Mouse (Mus musculus) neural tube, embryonic 14.5 days (tissue): ENCODE results near the gene Brf1. TPM values are rescaled to one million over a fixed set of nuclear protein-coding genes. Genes with fewer than 3 reads are reported as not detected.
A peak's percentile ranks its signal among the peaks of the same experiment; 100 is the strongest.

Source experiments
- ATAC-seq: fragments of 200-750 bp; cut with Nextera tagmentation; 2 replicates; pipeline ENCODE4 v1.8.0; 2017; ENCODE audit warnings: low read depth, mild to moderate bottlenecking, moderate TSS enrichment, moderate library complexity
- H3K27ac ChIP-seq: fragments of 300-500 bp; sonication (generic); 2 replicates; pipeline ENCODE4 v1.5.1; 2014; ENCODE audit warnings: low read depth, mild to moderate bottlenecking, control low read depth, low read length, moderate library complexity, mixed read lengths
- H3K27me3 ChIP-seq: fragments of 300-500 bp; sonication (generic); 2 replicates; pipeline ENCODE4 v1.6.1; 2014; ENCODE audit warnings: low read length; ENCODE audit not compliant: control insufficient read depth, insufficient read depth
- H3K36me3 ChIP-seq: fragments of 300-500 bp; sonication (generic); 2 replicates; pipeline ENCODE4 v1.6.1; 2014; ENCODE audit warnings: low read length, mixed read lengths; ENCODE audit not compliant: control insufficient read depth, insufficient read depth
- H3K4me1 ChIP-seq: fragments of 300-500 bp; sonication (generic); 2 replicates; pipeline ENCODE4 v1.6.1; 2014; ENCODE audit warnings: low read length; ENCODE audit not compliant: control insufficient read depth, insufficient read depth
- H3K4me2 ChIP-seq: fragments of 300-500 bp; sonication (generic); 2 replicates; pipeline ENCODE4 v1.6.1; 2014; ENCODE audit warnings: mild to moderate bottlenecking, low read depth, low read length, control low read depth
- H3K4me3 ChIP-seq: fragments of 300-500 bp; sonication (generic); 2 replicates; pipeline ENCODE4 v1.5.1; 2014; ENCODE audit warnings: low read depth, low read length, control low read depth, mixed read lengths
- H3K9ac ChIP-seq: fragments of 300-500 bp; sonication (generic); replicated peaks from 2 replicates; pipeline ENCODE4 v1.6.1; 2014; ENCODE audit warnings: low read depth, mild to moderate bottlenecking, control low read depth, low read length, mixed read lengths
- H3K9me3 ChIP-seq: fragments of 300-500 bp; sonication (generic); 2 replicates; pipeline ENCODE4 v1.6.1; 2016; ENCODE audit warnings: low read length; ENCODE audit not compliant: control insufficient read depth
- WGBS: fragments of 180-500 bp; shearing (Covaris S2); extraction: QIAGEN DNeasy Blood & Tissue Kit; methylation state at CpG from one replicate; pipeline ENCODE4 v1.1.7; 2014; 5-methylcytosine and 5-hydroxymethylcytosine counted together
- polyA plus RNA-seq: library from polyadenylated mRNA; unstranded; fragments of >200 nt; fragmentation: Nextera tagmentation; extraction: Ambion mirVana; gene quantifications from 2 replicates; pipeline ENCODE4 v1.2.1, GENCODE M21; 2014

Gene Brf1
- polyA plus RNA-seq, 1 experiment from 2014 or later, result 52.1 TPM

- peak within 1 kb of the TSS; percentile 82 for H3K9ac ChIP-seq
- H3K4me1 ChIP-seq, result peaks cover 12% of the 10 kb centered on the region
- peak within 1 kb of the TSS; percentile 73 for H3K4me3 ChIP-seq
- H3K27ac ChIP-seq, result peak within 1 kb of the TSS; percentile 94
- peak; percentile 96 for ATAC-seq
- WGBS, result under 1% methylated on average over 75 of the region's 80 CpGs
- H3K9me3 ChIP-seq, result no peaks in the 10 kb centered on the region
- H3K27me3 ChIP-seq, result no peaks in the 10 kb centered on the region
- H3K4me2 ChIP-seq, result peak within 1 kb of the TSS; percentile 85
- H3K36me3 ChIP-seq, result peaks cover 41% of the 10 kb centered on the region
Observed at GRCm38 (mm10) chr12:112976371-112977073, 24.0 kb downstream of the Brf1 start, which contains the start of gene Btbd6. TSS of gene Btbd6 (plus strand) at chr12:112976482.

GRCm38 (mm10) chr12:112974736-112975135 is 25.8 kb downstream of the Brf1 start:
- WGBS, result 91% methylated on average over 9 of the region's 9 CpGs
- Histone ChIP-seq H3K4me1 (peaks cover 12% of the 10 kb centered on the region), H3K9ac (no peak overlapping the region)

GRCm38 (mm10) chr12:112969616-112970015 is 30.9 kb downstream of the Brf1 start:
- H3K27me3 ChIP-seq, result no peaks in the 10 kb centered on the region
- H3K27ac ChIP-seq, result no peak overlapping the region
- H3K9me3 ChIP-seq, result no peaks in the 10 kb centered on the region
- no peak overlapping the region for H3K4me2 ChIP-seq
- 91% methylated on average over 6 of the region's 6 CpGs for WGBS
- ATAC-seq, result no peak
- H3K9ac ChIP-seq, result no peak overlapping the region
- no peaks in the 10 kb centered on the region for H3K4me1 ChIP-seq
- no peak overlapping the region for H3K4me3 ChIP-seq
- H3K36me3 ChIP-seq, result peaks cover 82% of the 10 kb centered on the region

More at GRCm38 (mm10) chr12:112974736-112975135, 25.8 kb downstream of the Brf1 start:
- no peaks in the 10 kb centered on the region for H3K9me3 ChIP-seq
- ATAC-seq, result no peak
- H3K36me3 ChIP-seq, result peaks cover 50% of the 10 kb centered on the region
- H3K4me3 ChIP-seq, result no peak overlapping the region
- H3K4me2 ChIP-seq, result no peak overlapping the region
- H3K27ac ChIP-seq, result no peak overlapping the region
- H3K27me3 ChIP-seq, result no peaks in the 10 kb centered on the region

- Histone ChIP-seq H3K4me3 (no peak overlapping the region), H3K27ac (no peak overlapping the region), H3K36me3 (peaks cover 87% of the 10 kb centered on the region), H3K4me1 (no peaks in the 10 kb centered on the region), H3K9me3 (no peaks in the 10 kb centered on the region), H3K9ac (no peak overlapping the region), H3K27me3 (no peaks in the 10 kb centered on the region), H3K4me2 (no peak overlapping the region)
- WGBS, result 63% methylated on average over 8 of the region's 8 CpGs
- no peak for ATAC-seq
Observed at GRCm38 (mm10) chr12:112968943-112969342, 31.6 kb downstream of the Brf1 start.

- Histone ChIP-seq H3K27me3 (no peaks in the 10 kb centered on the region), H3K4me3 (no peak overlapping the region), H3K9me3 (no peaks in the 10 kb centered on the region), H3K27ac (no peak overlapping the region), H3K9ac (no peak overlapping the region), H3K4me1 (no peaks in the 10 kb centered on the region), H3K36me3 (peaks cover 86% of the 10 kb centered on the region), H3K4me2 (no peak overlapping the region)
- 96% methylated on average over 13 of the region's 13 CpGs for WGBS
- no peak for ATAC-seq
Observed at GRCm38 (mm10) chr12:112965783-112966182, 34.7 kb downstream of the Brf1 start.

- H3K9ac ChIP-seq, result no peak overlapping the region
- 68% methylated on average over 5 of the region's 5 CpGs for WGBS
Observed at GRCm38 (mm10) chr12:112961872-112962271, 38.6 kb downstream of the Brf1 start.

GRCm38 (mm10) chr12:112961428-112961827 is 39.1 kb downstream of the Brf1 start:
- Histone ChIP-seq H3K27me3 (no peaks in the 10 kb centered on the region), H3K27ac (no peak overlapping the region), H3K9ac (no peak overlapping the region), H3K9me3 (no peaks in the 10 kb centered on the region), H3K36me3 (peaks cover 66% of the 10 kb centered on the region), H3K4me1 (no peaks in the 10 kb centered on the region), H3K4me3 (no peak overlapping the region), H3K4me2 (no peak overlapping the region)
- 0 out of 2 replicates have a peak, but pooled peaks have one; percentile 20 for ATAC-seq
- WGBS, result 70% methylated on average over 7 of the region's 7 CpGs

More at GRCm38 (mm10) chr12:112961872-112962271, 38.6 kb downstream of the Brf1 start:
- Histone ChIP-seq H3K4me1 (no peaks in the 10 kb centered on the region), H3K27ac (no peak overlapping the region), H3K27me3 (no peaks in the 10 kb centered on the region), H3K36me3 (peaks cover 70% of the 10 kb centered on the region), H3K9me3 (no peaks in the 10 kb centered on the region), H3K4me2 (no peak overlapping the region), H3K4me3 (no peak overlapping the region)
- ATAC-seq, result 0 out of 2 replicates have a peak, but pooled peaks have one; percentile 7

GRCm38 (mm10) chr12:112959421-112959820 is 41.1 kb downstream of the Brf1 start:
- peaks cover 48% of the 10 kb centered on the region for H3K36me3 ChIP-seq

GRCm38 (mm10) chr12:112958303-112958702 is 42.2 kb downstream of the Brf1 start:
- no peak overlapping the region for H3K4me3 ChIP-seq
- H3K9ac ChIP-seq, result no peak overlapping the region
- H3K4me1 ChIP-seq, result no peaks in the 10 kb centered on the region
- 49% methylated on average over 4 of the region's 4 CpGs for WGBS
- ATAC-seq, result no peak
- no peaks in the 10 kb centered on the region for H3K9me3 ChIP-seq
- no peak overlapping the region for H3K4me2 ChIP-seq
- H3K36me3 ChIP-seq, result peaks cover 37% of the 10 kb centered on the region
- 0 out of 2 replicates have a peak overlapping the region, but pooled peaks have one; percentile 22 for H3K27ac ChIP-seq
- no peaks in the 10 kb centered on the region for H3K27me3 ChIP-seq

More at GRCm38 (mm10) chr12:112959421-112959820, 41.1 kb downstream of the Brf1 start:
- 83% methylated on average over 8 of the region's 8 CpGs for WGBS
- Histone ChIP-seq H3K27ac (no peak overlapping the region), H3K4me2 (no peak overlapping the region), H3K9ac (no peak overlapping the region), H3K4me1 (no peaks in the 10 kb centered on the region), H3K9me3 (no peaks in the 10 kb centered on the region), H3K27me3 (no peaks in the 10 kb centered on the region), H3K4me3 (no peak overlapping the region)
- ATAC-seq, result no peak
